Mouse (Mus musculus) heart, embryonic 12.5 days (tissue): Measurements from ENCODE around the gene Grcc10. TPM values are rescaled to one million over a fixed set of nuclear protein-coding genes. Genes with fewer than 3 reads are reported as not detected.
A peak's percentile ranks its signal among the peaks of the same experiment; 100 is the strongest.

Source experiments
- ATAC-seq: fragments of 200-750 bp; cut with Nextera tagmentation; 2 replicates; pipeline ENCODE4 v1.8.0; 2017; ENCODE audit warnings: moderate TSS enrichment, moderate library complexity; ENCODE audit not compliant: insufficient number of reproducible peaks, low FRiP score
- H3K27ac ChIP-seq: fragments of 300-500 bp; sonication (generic); 2 replicates; pipeline ENCODE4 v1.5.1; 2016; ENCODE audit warnings: mild to moderate bottlenecking, moderate library complexity; ENCODE audit not compliant: poor library complexity, severe bottlenecking
- H3K27me3 ChIP-seq: fragments of 300-500 bp; sonication (generic); replicated peaks from 2 replicates; pipeline ENCODE4 v1.6.1; 2016; ENCODE audit warnings: mild to moderate bottlenecking, moderate library complexity
- H3K36me3 ChIP-seq: fragments of 300-500 bp; sonication (generic); 2 replicates; pipeline ENCODE4 v1.6.1; 2016; ENCODE audit warnings: mild to moderate bottlenecking, moderate library complexity
- H3K4me1 ChIP-seq: fragments of 300-500 bp; sonication (generic); replicated peaks from 2 replicates; pipeline ENCODE4 v1.6.1; 2016; ENCODE audit warnings: mild to moderate bottlenecking
- H3K4me2 ChIP-seq: fragments of 300-500 bp; sonication (generic); 2 replicates; pipeline ENCODE4 v1.6.1; 2016; ENCODE audit warnings: mild to moderate bottlenecking, moderate library complexity
- H3K4me3 ChIP-seq: fragments of 300-500 bp; sonication (generic); 2 replicates; pipeline ENCODE4 v1.5.1; 2016; ENCODE audit warnings: mild to moderate bottlenecking
- H3K9ac ChIP-seq: fragments of 300-500 bp; sonication (generic); 2 replicates; pipeline ENCODE4 v1.6.1; 2016; ENCODE audit warnings: mild to moderate bottlenecking, moderate library complexity
- H3K9me3 ChIP-seq: fragments of 300-500 bp; sonication (generic); replicated peaks from 2 replicates; pipeline ENCODE4 v1.6.1; 2016; ENCODE audit warnings: mild to moderate bottlenecking, moderate library complexity
- WGBS: fragments of 180-500 bp; shearing (Covaris S2); methylation state at CpG from one replicate; pipeline ENCODE4 v1.1.7; 2016; 5-methylcytosine and 5-hydroxymethylcytosine counted together
- polyA plus RNA-seq: library from polyadenylated mRNA; unstranded; fragments of >200 nt; fragmentation: Nextera tagmentation; extraction: Ambion mirVana; gene quantifications from 2 replicates; pipeline ENCODE4 v1.2.1, GENCODE M21; 2016

Gene Grcc10
- polyA plus RNA-seq, 1 experiment from 2014 or later, result 352 TPM

DNA sequence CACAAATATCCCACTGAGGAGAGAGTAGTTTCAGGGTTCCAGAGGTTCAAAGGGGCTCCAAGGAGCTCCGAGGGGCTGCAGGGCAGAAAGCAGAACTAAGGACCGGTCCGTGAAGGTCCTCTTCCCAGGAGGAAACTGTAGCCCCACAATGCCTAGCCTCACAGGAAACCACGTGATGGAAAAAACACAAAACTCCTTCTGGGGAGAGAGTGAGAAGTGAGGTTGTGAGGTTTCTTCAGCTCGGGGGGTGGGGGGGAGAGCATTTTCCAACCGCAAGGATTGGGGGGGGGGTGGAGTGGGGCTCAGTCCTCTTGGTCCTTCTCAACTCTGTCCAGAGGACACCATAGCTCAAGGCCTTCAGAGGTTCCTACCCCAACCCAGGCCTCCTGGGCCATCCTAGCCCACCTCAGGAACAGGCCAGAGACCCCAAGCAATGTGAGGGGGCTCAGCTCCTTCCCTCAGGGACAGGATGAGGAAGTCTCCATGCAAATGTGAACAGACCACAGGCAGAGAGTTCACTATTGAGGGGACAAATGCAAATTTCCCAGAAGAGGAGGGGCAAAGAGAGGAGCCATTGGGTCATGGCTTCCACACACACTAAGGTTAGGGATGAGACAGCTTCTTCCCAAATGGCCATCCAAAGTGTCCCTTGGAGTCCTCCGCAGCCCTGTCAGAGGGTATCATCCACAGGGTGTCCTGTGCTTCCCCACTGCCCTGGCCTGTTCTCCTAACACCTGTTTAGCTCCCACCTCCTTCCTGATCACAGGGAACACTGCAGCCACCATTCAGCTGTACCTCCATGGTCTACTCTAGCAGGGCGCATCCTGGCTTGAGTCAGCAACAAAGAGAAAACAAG lies 11.1 kb downstream of the Grcc10 start:
- ATAC-seq, result no peak

DNA sequence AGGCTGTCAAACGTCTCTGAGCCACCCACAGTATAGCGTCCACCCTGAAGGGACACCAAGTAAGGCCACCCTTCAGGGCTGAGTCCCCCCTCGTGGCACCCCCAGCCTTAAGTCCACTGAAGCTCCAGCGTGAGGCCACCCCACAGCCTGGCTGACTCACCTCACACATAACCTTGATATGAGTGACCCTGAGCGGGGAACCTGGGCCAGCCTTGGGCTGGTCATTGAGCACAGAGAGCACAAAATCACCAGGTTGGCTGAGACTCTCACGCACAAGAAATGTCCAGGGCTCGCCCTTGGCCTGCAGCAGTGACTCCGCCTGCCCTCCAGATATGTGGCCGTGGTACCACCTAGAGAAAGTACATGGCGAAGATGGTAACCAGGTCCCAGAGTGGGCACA lies 12.6 kb downstream of the Grcc10 start:
- ATAC-seq, result no peak
- no peaks in the 10 kb centered on the region for H3K27me3 ChIP-seq
- no peak overlapping the region for H3K27ac ChIP-seq
- H3K4me2 ChIP-seq, result no peak overlapping the region
- no peak overlapping the region for H3K4me3 ChIP-seq
- H3K36me3 ChIP-seq, result no peaks in the 10 kb centered on the region
- H3K9ac ChIP-seq, result no peak overlapping the region
- H3K9me3 ChIP-seq, result no peaks in the 10 kb centered on the region
- H3K4me1 ChIP-seq, result no peaks in the 10 kb centered on the region; the same call in 1 of the 2 replicates
- 82% methylated on average over 10 of the region's 10 CpGs for WGBS

More for the DNA sequence above, 11.1 kb downstream of the Grcc10 start:
- H3K4me1 ChIP-seq, result no peaks in the 10 kb centered on the region; the same call in 1 of the 2 replicates
- H3K9me3 ChIP-seq, result no peaks in the 10 kb centered on the region
- H3K27me3 ChIP-seq, result no peaks in the 10 kb centered on the region
- H3K4me2 ChIP-seq, result no peak overlapping the region
- no peaks in the 10 kb centered on the region for H3K36me3 ChIP-seq
- H3K4me3 ChIP-seq, result no peak overlapping the region
- no peak overlapping the region for H3K9ac ChIP-seq
- 71% methylated on average over 8 of the region's 8 CpGs for WGBS
- no peak overlapping the region for H3K27ac ChIP-seq

DNA sequence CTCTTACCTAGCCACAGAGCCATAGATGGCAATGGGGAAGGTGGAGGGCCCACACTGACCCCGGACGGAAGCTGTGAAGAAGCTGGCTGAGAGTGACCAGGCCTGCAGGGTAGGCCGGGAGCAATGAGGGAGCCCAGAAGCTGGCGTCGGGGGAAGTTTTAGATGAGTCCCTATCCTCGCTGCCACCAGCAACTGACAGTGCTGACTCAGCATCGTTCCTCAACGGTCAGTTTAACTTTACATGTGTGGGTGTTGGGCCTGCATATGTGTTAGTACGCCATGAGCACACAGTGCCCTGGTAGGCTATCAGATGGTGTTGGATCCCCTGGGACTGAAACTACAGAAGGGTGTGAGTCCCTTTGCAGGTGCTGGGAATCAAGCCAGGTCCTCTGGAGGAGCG lies 16.7 kb downstream of the Grcc10 start:
- Histone ChIP-seq H3K27me3 (no peaks in the 10 kb centered on the region), H3K27ac (no peak overlapping the region), H3K36me3 (no peaks in the 10 kb centered on the region), H3K4me3 (no peak overlapping the region), H3K9ac (no peak overlapping the region), H3K9me3 (no peaks in the 10 kb centered on the region), H3K4me2 (no peak overlapping the region), H3K4me1 (peaks cover 4% of the 10 kb centered on the region)
- 82% methylated on average over 10 of the region's 10 CpGs for WGBS
- ATAC-seq, result no peak

DNA sequence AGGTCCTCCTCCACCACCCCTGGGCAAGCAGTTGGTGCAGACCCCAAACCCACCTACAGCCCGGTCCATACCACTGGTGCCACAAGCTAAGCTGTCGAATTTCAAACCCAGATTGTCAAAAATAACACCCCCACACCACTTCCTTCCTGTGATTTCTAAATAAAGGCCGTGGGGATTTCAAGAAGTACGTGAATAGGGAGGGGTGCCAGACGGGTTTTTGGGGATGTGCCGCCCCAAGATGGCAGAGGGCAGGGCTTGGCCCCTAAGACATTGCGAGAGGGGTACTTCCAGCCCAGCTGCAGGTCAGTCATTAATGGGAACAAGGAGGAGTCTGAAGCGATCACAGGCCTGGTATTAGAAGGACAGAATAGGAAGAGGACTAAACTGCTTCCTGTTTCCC lies 17.6 kb downstream of the Grcc10 start:
- H3K36me3 ChIP-seq, result no peaks in the 10 kb centered on the region
- H3K9me3 ChIP-seq, result no peaks in the 10 kb centered on the region
- no peak for ATAC-seq
- no peaks in the 10 kb centered on the region for H3K27me3 ChIP-seq
- no peak overlapping the region for H3K27ac ChIP-seq
- 72% methylated on average over 8 of the region's 8 CpGs for WGBS
- no peak overlapping the region for H3K4me2 ChIP-seq
- peaks cover 13% of the 10 kb centered on the region for H3K4me1 ChIP-seq
- H3K4me3 ChIP-seq, result no peak overlapping the region
- no peak overlapping the region for H3K9ac ChIP-seq

DNA sequence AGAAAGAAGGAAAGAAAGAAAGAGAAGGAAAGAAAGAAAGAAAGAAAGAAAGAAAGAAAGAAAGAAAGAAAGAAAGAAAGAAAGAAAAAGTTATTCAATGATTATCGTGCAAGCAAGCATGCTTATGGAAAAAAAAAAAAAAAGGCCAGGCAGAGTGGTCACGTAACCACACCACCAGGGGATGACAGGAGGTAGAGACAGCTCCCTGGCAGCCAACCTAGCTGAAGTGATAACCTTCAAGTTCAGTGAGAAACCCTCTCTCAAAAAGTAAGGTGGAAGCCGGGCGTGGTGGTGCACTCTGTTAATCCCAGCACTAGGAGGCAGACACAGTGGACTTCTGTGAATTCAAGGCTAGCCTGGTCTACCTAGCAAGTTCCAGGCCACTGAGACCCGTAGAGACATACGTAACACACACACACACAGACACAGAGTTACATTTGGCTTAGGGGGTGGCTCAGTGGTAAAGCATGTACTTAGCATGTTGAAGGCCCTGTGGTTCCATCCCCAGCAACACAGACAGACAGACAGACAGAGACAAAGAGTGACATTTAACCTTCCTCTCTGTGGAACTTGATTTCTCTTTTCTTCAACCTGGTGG lies 18.2 kb downstream of the Grcc10 start:
- H3K4me2 ChIP-seq, result no peak overlapping the region
- no peaks in the 10 kb centered on the region for H3K36me3 ChIP-seq
- H3K9me3 ChIP-seq, result no peaks in the 10 kb centered on the region
- H3K9ac ChIP-seq, result no peak overlapping the region
- H3K27ac ChIP-seq, result no peak overlapping the region
- no peaks in the 10 kb centered on the region for H3K27me3 ChIP-seq
- WGBS, result 68% methylated on average over 6 of the region's 6 CpGs
- ATAC-seq, result no peak
- no peak overlapping the region for H3K4me3 ChIP-seq
- H3K4me1 ChIP-seq, result peaks cover 13% of the 10 kb centered on the region

DNA sequence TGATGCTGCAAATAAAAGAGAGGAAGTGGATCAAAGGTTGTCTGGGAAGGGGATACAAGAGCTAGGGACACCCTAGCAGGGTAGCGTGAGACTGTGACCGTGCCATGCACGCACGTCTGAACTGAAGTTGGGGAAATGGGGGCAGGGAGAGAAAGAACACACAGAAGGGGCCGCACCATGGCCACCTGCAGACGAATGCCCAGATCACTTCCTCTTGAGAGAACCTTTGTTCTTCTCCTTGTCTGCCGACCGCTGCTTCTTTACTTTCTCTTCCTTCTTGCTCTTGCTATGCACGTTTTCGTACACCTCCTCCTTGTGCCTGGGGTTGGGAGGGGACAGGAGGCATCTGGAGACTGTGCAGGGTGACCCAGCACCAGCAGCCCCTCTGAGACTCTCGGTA lies 20.3 kb downstream of the Grcc10 start:
- Histone ChIP-seq H3K27me3 (no peaks in the 10 kb centered on the region), H3K36me3 (peaks cover 20% of the 10 kb centered on the region), H3K27ac (no peak overlapping the region), H3K4me1 (peaks cover 13% of the 10 kb centered on the region), H3K4me3 (no peak overlapping the region), H3K4me2 (no peak overlapping the region), H3K9ac (no peak overlapping the region), H3K9me3 (no peaks in the 10 kb centered on the region)
- WGBS, result 79% methylated on average over 11 of the region's 11 CpGs
- no peak for ATAC-seq

DNA sequence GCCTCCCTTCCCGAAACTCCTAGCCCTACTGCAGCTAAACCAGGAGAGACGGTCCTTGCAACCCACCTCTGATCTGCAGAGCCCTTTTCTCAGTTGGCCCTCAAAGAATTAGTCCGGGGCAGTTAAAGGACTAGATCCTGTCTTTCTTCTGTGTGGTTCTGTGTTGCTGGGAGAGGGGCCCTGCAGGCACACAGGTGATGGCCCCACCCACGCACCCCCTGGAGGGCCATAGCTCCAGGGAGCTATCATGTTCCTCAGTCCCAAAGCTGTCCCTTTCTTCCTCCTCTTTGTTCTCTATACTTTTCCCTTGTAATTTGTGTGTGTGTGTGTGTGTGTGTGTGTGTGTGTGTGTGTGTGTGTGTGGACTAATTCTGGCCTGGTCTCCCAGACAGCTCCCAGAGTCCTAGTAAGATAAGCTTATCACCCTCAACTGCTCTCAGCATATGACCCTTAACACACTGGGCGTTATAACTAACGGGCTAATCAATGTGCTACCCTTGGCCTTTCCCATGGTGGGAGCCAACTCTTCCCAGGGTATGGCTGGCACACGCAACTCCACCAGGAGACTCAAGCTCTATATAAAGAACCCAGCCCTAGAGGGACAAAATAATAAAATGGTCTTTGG lies 21.7 kb downstream of the Grcc10 start:
- Histone ChIP-seq H3K4me3 (no peak overlapping the region), H3K27ac (no peak overlapping the region), H3K4me2 (no peak overlapping the region), H3K27me3 (no peaks in the 10 kb centered on the region), H3K36me3 (peaks cover 34% of the 10 kb centered on the region), H3K9me3 (no peaks in the 10 kb centered on the region), H3K9ac (no peak overlapping the region), H3K4me1 (peaks cover 13% of the 10 kb centered on the region)
- 44% methylated on average over 7 of the region's 7 CpGs for WGBS
- ATAC-seq, result no peak

DNA sequence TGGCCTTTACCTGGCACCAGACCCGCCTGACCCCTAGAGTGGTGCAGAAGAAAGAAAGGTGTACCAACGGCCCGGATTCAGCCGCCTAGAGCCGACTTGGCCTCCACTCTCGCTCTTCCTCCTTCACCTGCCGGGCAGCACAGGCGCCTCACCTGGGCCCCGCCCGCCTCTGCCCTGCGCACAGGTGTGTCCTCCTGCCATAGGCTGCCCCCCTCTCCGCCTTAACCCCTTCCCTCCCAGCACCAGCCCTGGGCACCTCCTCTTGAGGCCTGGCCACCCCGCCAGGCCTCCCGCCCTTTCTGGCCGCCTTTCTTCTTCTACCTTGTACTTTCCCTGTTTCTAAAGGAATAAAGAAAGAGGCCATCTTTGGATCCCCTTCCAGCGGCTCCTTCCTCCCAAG lies 22.5 kb downstream of the Grcc10 start:
- Histone ChIP-seq H3K9ac (no peak overlapping the region), H3K9me3 (no peaks in the 10 kb centered on the region), H3K4me2 (no peak overlapping the region), H3K27ac (no peak overlapping the region), H3K4me1 (peaks cover 20% of the 10 kb centered on the region), H3K36me3 (peaks cover 42% of the 10 kb centered on the region), H3K27me3 (no peaks in the 10 kb centered on the region), H3K4me3 (no peak overlapping the region)
- 64% methylated on average over 16 of the region's 16 CpGs for WGBS
- no peak for ATAC-seq

DNA sequence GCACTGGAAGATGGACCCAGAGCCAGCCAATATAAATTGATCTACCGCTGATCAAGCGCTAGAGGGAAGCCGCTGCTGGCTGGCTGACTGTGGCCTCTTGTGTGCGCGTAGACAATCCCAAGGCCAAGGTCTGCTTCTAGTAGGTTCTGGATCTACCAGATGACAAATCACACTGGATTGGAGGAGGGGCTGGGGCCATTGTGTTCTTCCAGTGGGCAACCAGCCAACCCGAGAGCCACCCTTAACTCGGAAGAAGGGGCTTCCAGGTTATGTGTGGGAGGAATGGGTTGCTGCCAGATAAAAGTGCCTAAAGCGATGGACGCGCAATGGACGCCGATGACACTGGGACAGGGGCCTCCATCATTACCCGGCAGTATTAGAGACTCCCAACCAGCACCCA lies 23.2 kb downstream of the Grcc10 start:
- Histone ChIP-seq H3K4me1 (peaks cover 27% of the 10 kb centered on the region), H3K9ac (no peak overlapping the region), H3K4me2 (no peak overlapping the region), H3K9me3 (no peaks in the 10 kb centered on the region), H3K36me3 (peaks cover 43% of the 10 kb centered on the region), H3K4me3 (no peak overlapping the region), H3K27me3 (no peaks in the 10 kb centered on the region), H3K27ac (no peak overlapping the region)
- WGBS, result 76% methylated on average over 13 of the region's 13 CpGs
- ATAC-seq, result no peak

DNA sequence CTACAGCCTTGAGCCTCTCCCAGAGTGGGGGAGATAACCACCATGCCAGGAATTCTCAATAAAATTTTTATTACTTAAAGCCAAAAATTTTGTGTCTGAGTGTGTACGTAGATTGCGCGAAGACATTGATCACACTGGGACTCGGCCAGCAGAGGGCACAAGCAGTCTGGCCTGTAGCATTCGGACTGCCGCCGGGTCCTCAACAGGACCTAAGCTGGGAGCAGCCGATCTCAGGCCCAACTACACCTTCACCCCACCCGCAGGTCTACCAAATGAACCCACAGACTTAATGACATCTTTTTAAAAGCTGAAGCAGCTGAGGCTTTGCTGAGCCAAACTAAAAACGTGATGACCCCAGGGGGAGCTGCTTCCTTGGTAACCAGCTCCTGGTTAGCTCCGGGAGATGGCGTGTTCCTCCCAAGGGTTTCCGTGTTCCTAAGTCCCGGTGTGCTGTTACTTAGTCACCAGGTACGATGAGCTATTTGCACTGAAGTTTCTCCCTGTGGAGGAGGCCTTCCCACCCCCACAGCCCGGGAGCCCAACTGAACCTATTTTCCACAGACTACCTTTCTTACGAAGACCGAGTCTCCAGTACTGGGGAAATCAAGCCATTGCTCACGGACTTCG lies 24.2 kb downstream of the Grcc10 start:
- no peak overlapping the region for H3K9ac ChIP-seq
- no peak overlapping the region for H3K4me3 ChIP-seq

DNA sequence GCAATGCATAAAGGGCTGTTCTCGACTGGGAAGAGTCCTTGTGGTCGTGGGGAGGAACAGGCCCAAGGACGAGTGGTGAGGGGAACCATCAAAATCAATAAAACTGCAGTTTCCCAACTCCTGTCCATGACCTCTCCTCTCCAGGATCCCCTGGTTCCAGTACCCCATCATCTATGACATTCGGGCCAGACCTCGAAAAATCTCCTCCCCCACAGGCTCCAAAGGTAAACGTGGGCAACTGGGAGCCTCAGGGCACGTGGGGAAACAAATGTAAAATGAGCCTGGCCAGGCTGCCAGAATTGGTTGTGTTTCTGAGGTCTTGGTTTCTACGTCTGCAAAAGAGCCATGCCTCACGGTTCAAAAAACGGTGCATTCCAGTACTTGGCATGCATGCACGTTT lies 28.3 kb downstream of the Grcc10 start:
- H3K9ac ChIP-seq, result peak overlapping the region; percentile 92
- peak overlapping the region; percentile 96 for H3K4me2 ChIP-seq
- no peak for ATAC-seq
- H3K4me3 ChIP-seq, result peak overlapping the region; percentile 76
- peaks cover 34% of the 10 kb centered on the region for H3K4me1 ChIP-seq
- H3K27me3 ChIP-seq, result no peaks in the 10 kb centered on the region
- H3K27ac ChIP-seq, result peak overlapping the region; percentile 81
- 16% methylated on average over 11 of the region's 11 CpGs for WGBS
- peaks cover 53% of the 10 kb centered on the region for H3K36me3 ChIP-seq
- H3K9me3 ChIP-seq, result no peaks in the 10 kb centered on the region

More for the DNA sequence above, 24.2 kb downstream of the Grcc10 start:
- 68% methylated on average over 20 of the region's 20 CpGs for WGBS
- Histone ChIP-seq H3K27ac (no peak overlapping the region), H3K9me3 (no peaks in the 10 kb centered on the region), H3K27me3 (no peaks in the 10 kb centered on the region), H3K36me3 (peaks cover 43% of the 10 kb centered on the region), H3K4me2 (no peak overlapping the region), H3K4me1 (peaks cover 30% of the 10 kb centered on the region)
- no peak for ATAC-seq
